Mouse (Mus musculus) lung, postnatal 14 days (tissue): ENCODE measurements around the gene Slc52a3.
"Not testable (repeated sequence)": the region's sequence is repeated elsewhere in the genome, so short reads cannot be mapped to it uniquely, and the experiment has no call there.

Experiments
- DNase-seq: peaks from one replicate; pipeline ENCODE4 v3.0.0; 2021

The Slc52a3 gene

GRCm38 (mm10) chr2:151973595-151974562, 22.4 kb upstream of the Slc52a3 start:
- DNase-seq, result peak; percentile 79

GRCm38 (mm10) chr2:151975295-151975694, 21.0 kb upstream of the Slc52a3 start:
- DNase-seq, result no peak

GRCm38 (mm10) chr2:151976067-151976466, 20.2 kb upstream of the Slc52a3 start:
- no peak for DNase-seq

- DNase-seq, result peak; percentile 49
Observed at GRCm38 (mm10) chr2:151977689-151978440, 18.4 kb upstream of the Slc52a3 start.

- no peak for DNase-seq
Observed at GRCm38 (mm10) chr2:151978494-151978893, 17.8 kb upstream of the Slc52a3 start.

GRCm38 (mm10) chr2:151979470-151980354, 16.6 kb upstream of the Slc52a3 start, which contains the start of gene Fam110a:
Fam110a (minus strand) TSS chr2:151980219.
- DNase-seq, result peak; percentile 95

- no peak for DNase-seq
Observed at GRCm38 (mm10) chr2:151980355-151980693, 16.0 kb upstream of the Slc52a3 start.

GRCm38 (mm10) chr2:151981268-151981667, 15.0 kb upstream of the Slc52a3 start:
- no peak for DNase-seq

- DNase-seq, result no peak
Observed at GRCm38 (mm10) chr2:151982476-151982875, 13.8 kb upstream of the Slc52a3 start.

- no peak for DNase-seq
Observed at GRCm38 (mm10) chr2:151984019-151984418, 12.3 kb upstream of the Slc52a3 start.

GRCm38 (mm10) chr2:151985426-151986172, 10.7 kb upstream of the Slc52a3 start:
- DNase-seq, result no peak

- no peak for DNase-seq
Observed at GRCm38 (mm10) chr2:151986958-151987357, 9.4 kb upstream of the Slc52a3 start.

- no peak for DNase-seq
Observed at GRCm38 (mm10) chr2:151988978-151989377, 7.3 kb upstream of the Slc52a3 start.

- no peak for DNase-seq
Observed at GRCm38 (mm10) chr2:151990985-151991394, 5.3 kb upstream of the Slc52a3 start.

- DNase-seq, result no peak
Observed at GRCm38 (mm10) chr2:151991446-151991845, 4.9 kb upstream of the Slc52a3 start.

- peak; percentile 87 for DNase-seq
Observed at GRCm38 (mm10) chr2:151994350-151995122, 1.8 kb upstream of the Slc52a3 start.

GRCm38 (mm10) chr2:151997190-151997575, 872 bp downstream of the Slc52a3 start:
- DNase-seq, result not testable (repeated sequence)

GRCm38 (mm10) chr2:151997776-151998504, 1.6 kb downstream of the Slc52a3 start:
- DNase-seq, result no peak

GRCm38 (mm10) chr2:151998505-151998899, 2.2 kb downstream of the Slc52a3 start:
- no peak for DNase-seq

GRCm38 (mm10) chr2:151998932-151999331, 2.6 kb downstream of the Slc52a3 start:
- no peak for DNase-seq
